14 mouse cellular contexts compared by ENCODE assay signal in genomic region chr3:104233366-104234312, GRCm38 (mm10). TPM values are rescaled to one million over a fixed set of nuclear protein-coding genes. Genes with fewer than 3 reads are reported as not detected.
DNase-seq lines count a peak whose midpoint lies in the region; ATAC-seq lines count a peak whose summit lies in the region.
"Had no signal": no experiment of that assay in that cellular context is flagged by ENCODE, and none has a peak within 500 bp of the region (broad histone marks: within the 10 kb centered on the region; RNA-seq: fewer than 3 reads in every experiment).

No protein-coding gene starts in this region.

- ATAC-seq in forebrain, embryonic 14.5 days: no peak
- ATAC-seq: forebrain, postnatal 0 days; liver, embryonic 12.5 days had no signal

- peak; percentile 32 to 44 for DNase-seq in heart, adult 18-20 months
- no peak for DNase-seq in heart, postnatal 25 days (ENCODE audit: low spot score)
- peak; percentile 47 for DNase-seq in 3134 (ENCODE audit: extremely low read depth, insufficient read length, low spot score)
- DNase-seq in heart, postnatal 4 days: peak; percentile 32
- no peak for DNase-seq in ovary, adult 18-20 months (ENCODE audit: low spot score)
- DNase-seq in forebrain, embryonic 14.5 days (ENCODE audit: low spot score): no peak
- DNase-seq in spleen, postnatal 10 days (ENCODE audit: low spot score in 2 of 2): no peak
- DNase-seq: forebrain, postnatal 0 days; gastrocnemius, postnatal 36 days; right cerebral cortex, postnatal 4 days had no signal

- H3K9ac ChIP-seq in forebrain, embryonic 14.5 days (ENCODE audit: low read length): no peak overlapping the region
- H3K9ac ChIP-seq: embryonic facial prominence, embryonic 15.5 days; forebrain, postnatal 0 days; hindbrain, embryonic 14.5 days; liver, embryonic 12.5 days had no signal

- no peak overlapping the region for H3K4me2 ChIP-seq in forebrain, embryonic 14.5 days (ENCODE audit: low read length)
- H3K4me2 ChIP-seq: embryonic facial prominence, embryonic 15.5 days; hindbrain, embryonic 14.5 days; liver, embryonic 12.5 days had no signal

- intact Hi-C loops in heart, postnatal 25 days (cut with DNase I): no loop called here

- H3K4me1 ChIP-seq in brown adipose tissue, adult 24 weeks (ENCODE audit: control insufficient read depth, insufficient read depth, insufficient read length, low read length): peaks cover 7% of the 10 kb centered on the region
- H3K4me1 ChIP-seq in forebrain, embryonic 14.5 days (ENCODE audit: control insufficient read depth, insufficient read depth, low read length): no peaks in the 10 kb centered on the region
- H3K4me1 ChIP-seq: embryonic facial prominence, embryonic 15.5 days; liver, embryonic 12.5 days had no signal

- no peaks in the 10 kb centered on the region for H3K9me3 ChIP-seq in forebrain, embryonic 14.5 days (replicated peaks; ENCODE audit: control insufficient read depth, low read length)
- H3K9me3 ChIP-seq: embryonic facial prominence, embryonic 15.5 days; liver, embryonic 12.5 days had no signal

- 75% methylated on average over 7 of the region's 7 CpGs for WGBS in forebrain, embryonic 14.5 days

- no peaks in the 10 kb centered on the region for H3K27me3 ChIP-seq in forebrain, embryonic 14.5 days (replicated peaks; ENCODE audit: control insufficient read depth, insufficient read depth, low read length)
- H3K27me3 ChIP-seq: embryonic facial prominence, embryonic 15.5 days; liver, embryonic 12.5 days had no signal

- peak overlapping the region; percentile 38 for H3K27ac ChIP-seq in brown adipose tissue, adult 24 weeks (replicated peaks; ENCODE audit: low read depth, low read length)
- H3K27ac ChIP-seq in forebrain, embryonic 14.5 days (ENCODE audit: low read depth, low read length): no peak overlapping the region
- H3K27ac ChIP-seq: embryonic facial prominence, embryonic 15.5 days; hindbrain, embryonic 14.5 days; liver, embryonic 12.5 days had no signal

- no peak overlapping the region for H3K4me3 ChIP-seq in brown adipose tissue, adult 24 weeks (ENCODE audit: insufficient read depth, low read depth, low read length)
- no peak overlapping the region for H3K4me3 ChIP-seq in forebrain, embryonic 14.5 days (ENCODE audit: low read depth, low read length)
- H3K4me3 ChIP-seq: embryonic facial prominence, embryonic 15.5 days; liver, embryonic 12.5 days had no signal

- no peaks in the 10 kb centered on the region for H3K36me3 ChIP-seq in forebrain, embryonic 14.5 days (ENCODE audit: control insufficient read depth, insufficient read depth, low read length)
- H3K36me3 ChIP-seq: embryonic facial prominence, embryonic 15.5 days; liver, embryonic 12.5 days had no signal

RNA-seq across cellular contexts. Expression of gene Magi3, which starts 13.5 kb away (rescaled TPM):
- total RNA-seq in heart, adult 18-20 months (2021): 10 to 100 TPM; 37.6 to 43.1 TPM
- 10 to 100 TPM; 34.3 to 35.6 TPM for total RNA-seq in heart, postnatal 25 days (2021)
- polyA plus RNA-seq in brown adipose tissue, adult 24 weeks (2012; ENCODE audit: insufficient read depth, insufficient read length, missing spikeins): 4.3 and 4.4 TPM in 2 replicates
- total RNA-seq in heart, postnatal 4 days (2021): 10 to 100 TPM; 68.0 to 68.2 TPM
- polyA plus RNA-seq in forebrain, embryonic 14.5 days (2014; fragmentation: Nextera tagmentation; extraction: Ambion mirVana): 5.1 and 5.5 TPM in 2 replicates

Comparison
In these comparisons a context has a peak if more than half of its experiments do, and no peak if none do; other contexts are left out.
1. DNase-seq: peak in heart, adult 18-20 months (2 of 2), 3134 (single experiment) and heart, postnatal 4 days (single experiment); none in heart, postnatal 25 days (single experiment), ovary, adult 18-20 months (single experiment), forebrain, embryonic 14.5 days (single experiment) and spleen, postnatal 10 days (0 of 2).